Mouse (Mus musculus) ES-Bruce4 (cell line): ENCODE data around the gene Ccdc92b.

Experiments
- CTCF ChIP-seq: IDR thresholded peaks from one replicate; pipeline ENCODE4 v1.8.1; 2011; ENCODE audit warnings: low read depth, low read length
- POLR2A ChIP-seq: IDR thresholded peaks from one replicate; pipeline ENCODE4 v1.8.1; 2011; ENCODE audit warnings: low read length; ENCODE audit not compliant: insufficient read depth

DNA sequence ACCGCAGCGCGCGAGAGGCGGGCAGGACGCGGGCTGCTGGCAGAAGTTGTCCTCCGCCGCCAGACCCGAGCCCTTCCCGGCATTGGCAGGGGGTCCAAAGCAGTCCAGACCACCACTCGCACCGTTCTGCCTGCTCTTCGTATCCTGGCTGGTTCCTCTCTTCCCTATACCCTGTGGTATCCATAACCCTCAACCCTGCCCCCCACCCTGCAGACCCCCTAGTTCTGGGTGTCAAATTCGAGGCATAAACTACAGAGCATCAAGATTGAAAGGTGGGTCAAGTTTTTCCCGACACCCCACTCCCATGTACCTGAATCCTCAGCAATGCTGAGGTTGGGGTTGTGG, 523 bp downstream of the Ccdc92b start:
- no peak for TF ChIP-seq CTCF
- TF ChIP-seq POLR2A: no peak
